Mouse (Mus musculus): Measurements from ENCODE around the gene Nat14. TPM values are rescaled to one million over a fixed set of nuclear protein-coding genes. Genes with fewer than 3 reads are reported as not detected.

The Nat14 gene
- polyA plus RNA-seq, 1 experiment, result 2.7 TPM

DNA sequence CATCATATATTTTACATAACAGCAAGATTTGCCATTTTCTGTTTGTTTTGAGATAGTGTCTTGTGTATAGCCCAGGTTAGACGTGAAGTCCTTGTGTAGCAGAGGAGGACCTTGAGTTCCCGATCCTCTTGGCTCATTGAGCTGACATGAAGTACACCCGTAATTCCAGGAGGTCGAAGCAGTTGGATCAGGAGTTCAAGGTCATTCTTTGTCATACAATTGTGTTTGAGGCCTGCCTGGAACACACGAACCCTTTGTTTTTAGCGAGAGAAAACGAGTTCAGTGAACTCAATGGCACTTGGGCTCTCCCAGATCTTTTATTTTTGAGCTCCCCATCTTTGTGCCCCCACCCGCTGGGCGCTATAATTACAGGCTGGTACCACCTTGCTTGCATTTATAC is 19.4 kb upstream of the Nat14 start:
- TF ChIP-seq CEBPB (IDR thresholded peaks at IDR 0.05; ENCODE audit: low read depth) (no peak), CTCF (IDR thresholded peaks at IDR 0.05; ENCODE audit: control insufficient read depth, insufficient read depth, insufficient read length) (no peak), MYOG (IDR thresholded peaks at IDR 0.05; ENCODE audit: control insufficient read depth, extremely low read depth, insufficient read length) (no peak), USF1 (IDR thresholded peaks at IDR 0.05; ENCODE audit: low read depth) (no peak), FOSL1 (IDR thresholded peaks at IDR 0.05; ENCODE audit: insufficient read depth, low read length, poor library complexity, severe bottlenecking) (no peak), MAX (IDR thresholded peaks at IDR 0.05) (no peak), MYOD1 (IDR thresholded peaks at IDR 0.05; ENCODE audit: control insufficient read depth, insufficient read length, low read depth) (no peak)
- Histone ChIP-seq H3K36me3 (ENCODE audit: control insufficient read depth, insufficient read depth) (no peaks in the 10 kb centered on the region), H3K27me3 (ENCODE audit: control insufficient read depth, insufficient read depth, insufficient read length) (peaks cover 17% of the 10 kb centered on the region), H3K4me3 (ENCODE audit: insufficient read depth, poor library complexity, severe bottlenecking) (no peak overlapping the region), H3K79me3 (ENCODE audit: low read depth) (no peaks in the 10 kb centered on the region), H3ac (ENCODE audit: control insufficient read depth, insufficient read length, low read depth) (no peak overlapping the region), H3K79me2 (ENCODE audit: control insufficient read depth, insufficient read depth) (no peaks in the 10 kb centered on the region)

DNA sequence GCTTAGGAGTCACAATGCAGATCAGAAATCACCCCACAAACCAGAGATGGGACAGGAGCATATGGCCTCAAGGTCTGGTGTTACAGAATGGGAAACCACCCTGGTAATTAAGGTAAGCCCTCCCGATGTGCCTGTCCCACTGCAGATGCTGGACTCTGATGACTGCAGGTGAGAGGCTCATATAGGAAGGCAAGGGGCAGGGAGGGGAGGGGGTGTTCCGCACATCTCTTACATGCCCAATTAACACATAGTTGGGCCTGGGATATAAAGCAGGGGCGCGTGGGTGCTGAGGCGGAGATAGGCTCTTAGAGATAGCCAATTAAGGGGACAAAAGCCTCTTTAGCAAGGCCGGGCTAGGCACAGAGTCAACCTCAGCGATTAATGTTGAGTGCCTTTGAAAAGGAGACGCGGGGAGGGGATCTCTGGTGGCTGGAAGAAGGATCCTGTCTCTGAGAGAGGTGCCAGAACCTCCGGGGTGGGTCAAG is 15.3 kb upstream of the Nat14 start, which contains the start of gene Gm36210:
TSS of gene Gm36210 (minus strand) at position 51 of the 485 bp plus-strand sequence.
- Histone ChIP-seq H3K27me3 (ENCODE audit: control insufficient read depth, insufficient read depth, insufficient read length) (peaks cover 27% of the 10 kb centered on the region), H3K79me3 (ENCODE audit: low read depth) (no peaks in the 10 kb centered on the region), H3K36me3 (ENCODE audit: control insufficient read depth, insufficient read depth) (no peaks in the 10 kb centered on the region), H3K79me2 (ENCODE audit: control insufficient read depth, insufficient read depth) (no peaks in the 10 kb centered on the region), H3ac (ENCODE audit: control insufficient read depth, insufficient read length, low read depth) (no peak within 1 kb of the TSS), H3K4me3 (ENCODE audit: insufficient read depth, poor library complexity, severe bottlenecking) (no peak within 1 kb of the TSS)
- no peak for TF ChIP-seq USF1 (IDR thresholded peaks at IDR 0.05; ENCODE audit: low read depth)

DNA sequence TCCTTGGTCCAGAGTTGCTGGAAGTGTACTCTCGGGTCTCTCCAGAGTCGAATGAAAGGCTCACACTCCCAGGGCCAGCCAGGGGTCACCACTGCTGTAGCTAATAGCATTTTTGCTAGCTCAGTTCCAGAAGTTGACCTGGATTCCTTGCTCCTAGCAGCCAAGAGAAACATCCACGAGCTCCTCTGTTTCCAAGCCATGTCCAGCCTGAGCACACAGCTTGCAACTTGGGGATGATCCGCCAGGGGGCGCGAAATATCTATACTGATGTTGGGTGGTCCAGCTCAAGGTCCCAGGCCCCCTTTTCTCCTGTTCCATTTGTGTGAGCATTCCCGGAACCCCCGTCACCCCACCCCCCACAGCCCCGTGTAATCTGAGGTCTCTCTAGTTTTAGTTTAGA is 10.3 kb upstream of the Nat14 start:
- TF ChIP-seq USF1 (IDR thresholded peaks at IDR 0.05; ENCODE audit: low read depth) (no peak), MAX (IDR thresholded peaks at IDR 0.05) (no peak), CEBPB (IDR thresholded peaks at IDR 0.05; ENCODE audit: low read depth) (no peak), MYOG (IDR thresholded peaks at IDR 0.05; ENCODE audit: control insufficient read depth, extremely low read depth, insufficient read length) (no peak), CTCF (IDR thresholded peaks at IDR 0.05; ENCODE audit: control insufficient read depth, insufficient read depth, insufficient read length) (peak; percentile 30), MYOD1 (IDR thresholded peaks at IDR 0.05; ENCODE audit: control insufficient read depth, insufficient read length, low read depth) (no peak), FOSL1 (IDR thresholded peaks at IDR 0.05; ENCODE audit: insufficient read depth, low read length, poor library complexity, severe bottlenecking) (no peak)
- no peak overlapping the region for H3K4me3 ChIP-seq (ENCODE audit: insufficient read depth, poor library complexity, severe bottlenecking)
- peaks cover 6% of the 10 kb centered on the region for H3K79me3 ChIP-seq (ENCODE audit: low read depth)
- H3K36me3 ChIP-seq (ENCODE audit: control insufficient read depth, insufficient read depth), result no peaks in the 10 kb centered on the region
- H3K79me2 ChIP-seq (ENCODE audit: control insufficient read depth, insufficient read depth), result peaks cover 11% of the 10 kb centered on the region
- peaks cover 18% of the 10 kb centered on the region for H3K27me3 ChIP-seq (ENCODE audit: control insufficient read depth, insufficient read depth, insufficient read length)
- H3ac ChIP-seq (ENCODE audit: control insufficient read depth, insufficient read length, low read depth), result no peak overlapping the region

- peaks cover 18% of the 10 kb centered on the region for H3K79me2 ChIP-seq (ENCODE audit: control insufficient read depth, insufficient read depth)
- peaks cover under 1% of the 10 kb centered on the region for H3K36me3 ChIP-seq (ENCODE audit: control insufficient read depth, insufficient read depth)
- no peak for TF ChIP-seq FOSL1 (IDR thresholded peaks at IDR 0.05; ENCODE audit: insufficient read depth, low read length, poor library complexity, severe bottlenecking)
- no peak for TF ChIP-seq MYOD1 (IDR thresholded peaks at IDR 0.05; ENCODE audit: control insufficient read depth, insufficient read length, low read depth)
- no peak for TF ChIP-seq CEBPB (IDR thresholded peaks at IDR 0.05; ENCODE audit: low read depth)
- no peak for TF ChIP-seq MYOG (IDR thresholded peaks at IDR 0.05; ENCODE audit: control insufficient read depth, extremely low read depth, insufficient read length)
- TF ChIP-seq CTCF (IDR thresholded peaks at IDR 0.05; ENCODE audit: control insufficient read depth, insufficient read depth, insufficient read length), result no peak
- no peak for TF ChIP-seq MAX (IDR thresholded peaks at IDR 0.05)
- TF ChIP-seq USF1 (IDR thresholded peaks at IDR 0.05; ENCODE audit: low read depth), result no peak
- H3K27me3 ChIP-seq (ENCODE audit: control insufficient read depth, insufficient read depth, insufficient read length), result peaks cover 11% of the 10 kb centered on the region
- H3K79me3 ChIP-seq (ENCODE audit: low read depth), result peaks cover 9% of the 10 kb centered on the region
- no peak overlapping the region for H3K4me3 ChIP-seq (ENCODE audit: insufficient read depth, poor library complexity, severe bottlenecking)
- no peak overlapping the region for H3ac ChIP-seq (ENCODE audit: control insufficient read depth, insufficient read length, low read depth)
Measured at GRCm38 (mm10) chr7:4912248-4912647, 9.6 kb upstream of the Nat14 start.

- Histone ChIP-seq H3K79me2 (ENCODE audit: control insufficient read depth, insufficient read depth) (peaks cover 26% of the 10 kb centered on the region), H3K36me3 (ENCODE audit: control insufficient read depth, insufficient read depth) (peaks cover 10% of the 10 kb centered on the region), H3ac (ENCODE audit: control insufficient read depth, insufficient read length, low read depth) (peak within 1 kb of the TSS; percentile 75), H3K79me3 (ENCODE audit: low read depth) (peaks cover 9% of the 10 kb centered on the region), H3K4me3 (ENCODE audit: insufficient read depth, poor library complexity, severe bottlenecking) (peak within 1 kb of the TSS; percentile 49), H3K27me3 (ENCODE audit: control insufficient read depth, insufficient read depth, insufficient read length) (peaks cover 3% of the 10 kb centered on the region)
- TF ChIP-seq MYOD1 (IDR thresholded peaks at IDR 0.05; ENCODE audit: control insufficient read depth, insufficient read length, low read depth), result no peak
- no peak for TF ChIP-seq CTCF (IDR thresholded peaks at IDR 0.05; ENCODE audit: control insufficient read depth, insufficient read depth, insufficient read length)
- TF ChIP-seq MYOG (IDR thresholded peaks at IDR 0.05; ENCODE audit: control insufficient read depth, extremely low read depth, insufficient read length), result no peak
- TF ChIP-seq CEBPB (IDR thresholded peaks at IDR 0.05; ENCODE audit: low read depth), result peak; percentile 19
- TF ChIP-seq FOSL1 (IDR thresholded peaks at IDR 0.05; ENCODE audit: insufficient read depth, low read length, poor library complexity, severe bottlenecking), result no peak
- TF ChIP-seq USF1 (IDR thresholded peaks at IDR 0.05; ENCODE audit: low read depth), result no peak
Measured at GRCm38 (mm10) chr7:4915007-4915665, 6.7 kb upstream of the Nat14 start, which contains the start of gene Zfp628. Gene Zfp628 (plus strand): TSS chr7:4915217.

Data from C2C12 (cell line).